Mouse (Mus musculus): Measurements from ENCODE around the gene Kcnab2.
A peak's percentile ranks its signal among the peaks of the same experiment; 100 is the strongest.

The Kcnab2 gene

DNA sequence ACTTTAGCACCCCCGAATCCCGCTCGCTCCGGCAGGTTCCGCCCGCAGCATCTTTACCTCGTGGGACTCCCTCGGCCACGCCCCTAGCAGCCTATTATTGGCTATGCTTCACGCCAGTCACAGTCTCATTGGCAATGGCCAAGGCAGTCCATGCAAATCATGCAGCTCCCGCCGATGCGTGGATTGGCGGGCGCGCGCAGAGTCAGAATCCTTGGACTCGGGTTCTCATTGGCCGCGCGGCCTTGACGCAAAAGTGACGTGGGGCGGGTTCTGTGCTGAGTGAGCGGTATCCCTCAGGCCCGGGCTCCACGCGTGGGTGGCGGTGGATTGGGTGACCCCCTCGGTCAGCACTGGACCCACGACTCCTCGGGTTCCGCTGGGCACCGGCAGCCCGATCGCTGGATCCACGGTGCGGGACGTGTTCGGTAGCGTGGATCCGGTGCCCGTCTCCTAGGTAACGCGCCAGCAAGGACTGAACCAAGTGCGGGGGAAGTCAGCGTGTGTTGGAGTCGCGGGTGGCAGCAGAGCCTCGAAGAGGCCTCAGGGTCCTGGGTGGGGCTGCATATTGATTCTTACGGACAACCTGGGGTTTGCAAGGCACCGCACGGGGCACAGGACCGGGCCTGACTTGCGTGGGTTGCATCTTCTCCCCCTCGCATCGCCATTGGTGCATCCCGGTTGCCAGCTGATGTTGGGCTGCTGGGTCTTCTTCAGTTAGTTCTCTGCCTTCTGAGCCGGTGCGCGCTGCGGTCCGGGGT, at the start of gene Kcnab2:
Gene Kcnab2, minus strand, starts transcription at position 406 of the 758 bp plus-strand sequence.
- DNase-seq (ENCODE audit: low spot score): peak; percentile 98

GRCm38 (mm10) chr4:152520083-152520482, 42.4 kb upstream of the Kcnab2 start:
- DNase-seq (ENCODE audit: low spot score): peak; percentile 42

DNA sequence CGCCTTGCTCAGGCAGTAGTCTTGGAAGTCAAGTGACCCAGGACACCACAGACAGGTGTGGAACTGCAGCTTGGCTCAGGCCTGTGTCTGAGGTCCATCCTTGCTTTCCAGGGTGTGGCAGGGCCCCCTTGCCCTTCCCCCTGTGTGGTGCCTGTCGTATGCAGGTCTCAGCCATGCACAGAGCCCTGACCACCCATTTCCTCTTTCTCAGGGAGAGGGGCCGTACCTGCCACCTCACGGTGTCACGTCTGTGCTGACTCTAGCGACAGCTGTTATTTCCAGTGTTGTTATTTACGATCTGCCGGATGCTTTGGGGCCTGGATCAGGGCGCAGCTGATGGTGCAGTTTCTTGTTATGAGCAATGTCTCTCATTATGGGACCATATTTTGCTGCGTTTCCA, 41.4 kb upstream of the Kcnab2 start:
- DNase-seq (ENCODE audit: low spot score): no peak

- no peak for DNase-seq (ENCODE audit: low spot score)
These were observed 37.2 kb upstream of the Kcnab2 start for GRCm38 (mm10) chr4:152514884-152515283.

GRCm38 (mm10) chr4:152512221-152512925, 34.7 kb upstream of the Kcnab2 start:
- DNase-seq (ENCODE audit: low spot score): no peak

DNA sequence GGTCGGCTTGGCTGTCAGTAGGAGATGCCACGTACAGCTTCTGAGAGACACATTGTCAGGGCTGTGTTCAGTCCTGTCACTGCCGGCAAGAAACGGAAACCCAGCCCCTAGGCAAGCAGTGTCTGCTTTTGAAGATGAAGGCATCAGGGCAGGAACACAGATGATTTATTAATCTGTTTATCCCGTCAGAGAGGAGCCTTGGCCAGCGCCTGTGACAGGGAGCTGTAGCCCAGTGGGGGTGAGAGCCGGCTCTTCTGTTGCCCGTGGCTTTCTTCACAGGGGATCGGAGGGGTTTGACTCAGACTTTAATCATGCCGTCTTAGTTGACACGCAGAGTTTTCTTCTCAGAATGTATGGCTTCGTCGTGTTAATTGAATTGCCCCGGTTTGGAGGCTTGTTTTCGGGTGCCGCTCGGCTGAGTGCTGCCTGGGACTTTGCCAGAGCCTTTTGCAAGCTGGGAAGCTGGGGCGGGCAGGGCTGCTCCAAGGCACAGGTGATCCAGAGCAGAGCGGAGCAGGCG, 16.7 kb upstream of the Kcnab2 start:
- DNase-seq (ENCODE audit: low spot score): no peak

GRCm38 (mm10) chr4:152491250-152491899, 13.7 kb upstream of the Kcnab2 start:
- peak; percentile 71 for DNase-seq (ENCODE audit: low spot score)

GRCm38 (mm10) chr4:152490311-152490710, 12.6 kb upstream of the Kcnab2 start:
- no peak for DNase-seq (ENCODE audit: low spot score)

DNA sequence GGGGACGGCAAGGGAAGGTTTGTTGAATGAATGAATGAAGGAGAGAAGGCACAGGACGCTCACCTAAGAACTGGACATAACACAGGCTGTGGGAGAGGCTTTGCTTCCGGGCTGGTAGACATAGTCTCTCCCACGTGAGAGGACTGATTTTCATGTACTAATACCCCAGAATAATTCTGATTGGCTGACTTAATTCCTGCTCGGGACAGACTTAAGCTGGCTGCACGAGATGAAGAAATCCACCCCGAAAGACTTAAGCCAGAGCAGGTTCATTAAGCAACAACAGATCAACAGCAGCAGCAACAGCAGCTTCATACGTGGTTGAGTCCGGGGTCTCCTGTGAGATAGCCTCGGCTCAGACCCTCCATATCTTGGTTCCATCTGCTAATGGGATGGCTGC, 10.4 kb upstream of the Kcnab2 start:
- DNase-seq (ENCODE audit: low spot score): no peak

- DNase-seq (ENCODE audit: low spot score): no peak
These were observed 2.8 kb upstream of the Kcnab2 start for GRCm38 (mm10) chr4:152480426-152480825.

- no peak for DNase-seq (ENCODE audit: low spot score)
These were observed 525 bp upstream of the Kcnab2 start for GRCm38 (mm10) chr4:152478224-152478567.

DNA sequence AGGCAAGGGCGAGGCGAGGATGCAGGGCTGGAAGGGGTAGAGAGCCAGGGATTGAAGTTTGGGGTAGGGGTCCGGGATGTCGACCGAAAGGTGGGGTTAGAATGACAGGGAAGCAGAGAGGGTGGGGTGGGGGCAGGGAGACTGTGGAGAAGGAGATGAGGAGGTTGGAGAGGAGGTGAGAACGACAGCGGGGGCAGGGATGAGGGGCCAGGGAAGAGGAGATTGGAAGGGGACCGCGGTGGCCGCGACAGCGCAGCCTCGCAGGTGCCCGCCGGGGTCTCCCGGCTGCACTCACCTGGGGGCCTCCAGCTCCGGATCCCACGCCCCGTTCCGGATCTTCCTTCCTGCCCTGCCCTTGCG, 585 bp downstream of the Kcnab2 start:
- DNase-seq (ENCODE audit: low spot score): no peak

GRCm38 (mm10) chr4:152476427-152477023, 1.1 kb downstream of the Kcnab2 start, which contains the start of gene Nphp4:
Gene Nphp4, plus strand, starts transcription at chr4:152476706.
- DNase-seq (ENCODE audit: low spot score): no peak

GRCm38 (mm10) chr4:152475941-152476340, 1.7 kb downstream of the Kcnab2 start:
- no peak for DNase-seq (ENCODE audit: low spot score)

DNA sequence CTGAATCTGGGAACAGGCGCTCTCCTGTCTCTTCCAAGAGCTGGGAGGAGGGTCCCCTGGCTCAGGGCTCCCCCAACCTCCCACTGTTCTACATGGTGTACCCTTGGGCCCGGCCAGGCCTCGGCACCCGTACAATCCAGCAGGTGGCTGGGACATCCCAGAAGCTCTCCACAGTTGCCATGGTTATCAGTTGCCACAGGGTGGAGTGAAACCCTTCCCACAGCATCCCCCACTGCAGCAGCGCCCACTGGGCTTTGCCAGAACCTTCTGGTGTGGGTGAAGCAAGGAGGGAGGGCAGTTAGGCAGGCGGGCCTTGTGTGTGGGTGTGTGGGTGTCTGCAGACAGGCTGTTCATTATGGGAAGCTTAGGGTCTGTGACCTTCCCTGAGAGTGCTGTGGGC, 9.7 kb downstream of the Kcnab2 start:
- no peak for DNase-seq (ENCODE audit: low spot score)

DNA sequence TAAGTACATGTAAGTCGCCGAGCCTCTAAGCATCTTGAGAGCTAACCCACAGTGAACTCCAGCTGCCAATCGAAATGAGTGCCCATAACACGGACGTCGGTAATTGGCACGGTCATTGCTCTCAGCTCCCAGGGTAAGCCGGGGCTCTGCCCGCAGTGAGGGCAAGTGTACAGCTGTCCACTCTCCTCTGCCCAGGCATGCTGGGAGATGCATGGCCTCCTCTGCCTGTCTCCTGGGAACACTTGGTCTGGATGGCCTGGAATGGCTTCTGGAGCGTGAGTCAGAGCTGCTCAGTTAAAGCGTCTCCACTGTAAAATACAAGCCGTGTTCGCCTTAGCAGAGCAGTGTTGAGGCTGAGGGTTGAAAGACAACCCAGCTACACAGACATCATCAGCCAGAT, 11.1 kb downstream of the Kcnab2 start:
- DNase-seq (ENCODE audit: low spot score): no peak

GRCm38 (mm10) chr4:152465116-152465515, 12.6 kb downstream of the Kcnab2 start:
- DNase-seq (ENCODE audit: low spot score): no peak

DNA sequence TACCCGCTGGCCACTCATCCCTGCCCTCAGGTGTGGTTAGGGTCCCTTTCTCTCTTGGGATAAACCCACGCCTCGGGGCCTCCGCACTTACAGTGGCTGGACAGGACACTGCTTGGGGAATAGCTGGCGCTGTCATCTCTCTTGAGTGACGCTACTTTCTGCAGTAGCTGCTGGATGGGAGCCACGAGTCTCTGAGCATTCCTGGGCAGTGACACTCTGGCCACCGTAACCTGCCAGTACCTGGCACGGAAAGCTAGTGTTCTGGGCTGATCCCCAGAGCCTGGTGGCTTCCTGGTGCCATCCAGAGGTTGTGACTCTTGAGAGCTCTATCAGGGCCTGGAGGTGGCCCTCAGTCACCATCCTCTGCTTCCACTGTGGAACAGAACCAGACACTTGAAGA, 14.5 kb downstream of the Kcnab2 start:
- no peak for DNase-seq (ENCODE audit: low spot score)

- no peak for DNase-seq (ENCODE audit: low spot score)
These were observed 15.2 kb downstream of the Kcnab2 start for GRCm38 (mm10) chr4:152462516-152462915.

DNA sequence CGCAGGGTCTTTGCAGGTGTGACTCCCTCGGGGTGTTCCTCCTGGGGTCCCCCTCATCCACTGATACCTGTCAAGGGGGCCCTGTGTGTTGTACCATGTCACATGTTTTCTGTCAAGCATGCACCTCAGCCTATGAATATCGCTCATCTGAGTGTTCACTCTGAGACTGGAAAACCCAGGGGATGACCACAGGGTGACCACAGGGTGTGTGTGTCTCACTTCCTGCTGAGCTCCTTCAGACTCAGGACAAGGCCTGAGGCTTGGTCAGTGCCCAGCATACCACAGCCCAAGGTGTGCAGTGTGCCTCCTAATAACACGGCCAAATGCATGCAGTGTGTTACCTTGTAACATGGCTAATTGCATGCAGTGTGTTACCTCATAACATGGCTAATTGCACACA, 20.0 kb downstream of the Kcnab2 start:
- DNase-seq (ENCODE audit: low spot score): no peak

- DNase-seq (ENCODE audit: low spot score): no peak
These were observed 21.1 kb downstream of the Kcnab2 start for GRCm38 (mm10) chr4:152456609-152457008.

GRCm38 (mm10) chr4:152454153-152454552, 23.5 kb downstream of the Kcnab2 start:
- no peak for DNase-seq (ENCODE audit: low spot score)

DNA sequence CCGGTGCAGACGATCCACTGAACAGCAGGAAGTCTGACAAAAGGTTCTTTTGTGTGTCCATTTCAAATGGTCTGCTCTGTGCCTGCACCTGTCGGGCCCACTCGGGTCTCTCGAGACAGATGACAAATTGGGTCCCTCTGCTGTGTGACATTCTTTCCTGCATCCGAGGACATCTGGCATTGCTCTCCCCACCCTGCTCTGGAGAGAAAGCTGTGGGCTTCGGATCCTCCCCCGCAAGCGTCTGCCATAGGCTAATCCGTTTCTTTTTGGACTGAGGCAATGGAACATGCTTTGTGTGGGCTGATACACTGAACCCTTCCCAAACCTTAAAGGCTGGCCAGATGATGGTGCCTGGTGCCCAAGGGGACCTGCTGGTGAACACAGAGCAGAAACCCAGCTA, 24.6 kb downstream of the Kcnab2 start:
- DNase-seq (ENCODE audit: low spot score): no peak

Measured in urinary bladder, postnatal 25 days (tissue).